ENCODE assay signal across 28 mouse cellular contexts in genomic region chr3:137611981-137612380, GRCm38 (mm10). TPM values are rescaled to one million over a fixed set of nuclear protein-coding genes. Genes with fewer than 3 reads are reported as not detected.
DNase-seq lines count a peak whose midpoint lies in the region; ATAC-seq and TF ChIP-seq lines count a peak whose summit lies in the region.
"Had no signal": no experiment of that assay in that cellular context is flagged by ENCODE, and none has a peak within 500 bp of the region (broad histone marks: within the 10 kb centered on the region; RNA-seq: fewer than 3 reads in every experiment).

No protein-coding gene starts in this region.

- H3K9me3 ChIP-seq in lung, embryonic 14.5 days (ENCODE audit: low read depth, low read length), result no peaks in the 10 kb centered on the region
- no peaks in the 10 kb centered on the region for H3K9me3 ChIP-seq in intestine, embryonic 16.5 days (ENCODE audit: control insufficient read depth, low read length)
- H3K9me3 ChIP-seq: embryonic facial prominence, embryonic 10.5 days; forebrain, embryonic 15.5 days; G1E; hindbrain, embryonic 10.5 days; limb, embryonic 12.5 days; liver, embryonic 15.5 days; neural tube, embryonic 15.5 days had no signal

- no peaks in the 10 kb centered on the region for H3K27me3 ChIP-seq in lung, embryonic 14.5 days (ENCODE audit: insufficient read depth, low read length)
- H3K27me3 ChIP-seq in intestine, embryonic 16.5 days (replicated peaks; ENCODE audit: control insufficient read depth, insufficient read depth, low read length), result no peaks in the 10 kb centered on the region
- H3K27me3 ChIP-seq: CH12.LX; forebrain, embryonic 15.5 days; limb, embryonic 12.5 days; liver, embryonic 15.5 days; neural tube, embryonic 15.5 days had no signal

- no peak overlapping the region for H3K4me2 ChIP-seq in lung, embryonic 14.5 days
- H3K4me2 ChIP-seq in intestine, embryonic 16.5 days (ENCODE audit: low read depth, low read length), result no peak overlapping the region
- H3K4me2 ChIP-seq: forebrain, embryonic 15.5 days; heart, embryonic 11.5 days; limb, embryonic 12.5 days; liver, embryonic 15.5 days; midbrain, embryonic 11.5 days; neural tube, embryonic 15.5 days had no signal

- peaks cover 3% of the 10 kb centered on the region; the same call in 1 of the 2 replicates for H3K4me1 ChIP-seq in lung, embryonic 14.5 days (ENCODE audit: insufficient read depth)
- no peaks in the 10 kb centered on the region for H3K4me1 ChIP-seq in intestine, embryonic 16.5 days (ENCODE audit: control insufficient read depth, insufficient read depth, low read length)
- H3K4me1 ChIP-seq: embryonic facial prominence, embryonic 10.5 days; forebrain, embryonic 15.5 days; hindbrain, embryonic 10.5 days; limb, embryonic 12.5 days; liver, embryonic 15.5 days; neural tube, embryonic 15.5 days had no signal

- TF ChIP-seq CTCF in lung, embryonic 14.5 days (IDR thresholded peaks at IDR 0.05; ENCODE audit: low read depth), result no peak

- DNase-seq in kidney, adult 18-20 months, result peak; percentile 34
- no peak for DNase-seq in kidney, postnatal 4 days
- DNase-seq in lung, embryonic 14.5 days, result no peak
- DNase-seq in lung, postnatal 25 days (ENCODE audit: low spot score), result no peak
- peak; percentile 42 to 67 for DNase-seq in kidney, postnatal 36 days
- DNase-seq in testis, postnatal 10 days (ENCODE audit: low spot score), result no peak
- DNase-seq: adrenal gland, adult 2 months; cerebellum, adult 11 months; cerebellum, adult 9-11 months; right cerebral cortex, adult 18-20 months had no signal

- 51% methylated on average over 2 of the region's 2 CpGs for WGBS in lung, embryonic 14.5 days
- WGBS in intestine, embryonic 16.5 days, result 69% methylated on average over 2 of the region's 2 CpGs

- no peaks in the 10 kb centered on the region for H3K36me3 ChIP-seq in lung, embryonic 14.5 days (ENCODE audit: insufficient read depth)
- no peaks in the 10 kb centered on the region for H3K36me3 ChIP-seq in intestine, embryonic 16.5 days (ENCODE audit: control insufficient read depth, insufficient read depth, low read length)
- H3K36me3 ChIP-seq: embryonic facial prominence, embryonic 10.5 days; forebrain, embryonic 15.5 days; G1E; hindbrain, embryonic 10.5 days; limb, embryonic 12.5 days; liver, embryonic 15.5 days; neural tube, embryonic 15.5 days had no signal

- peak; percentile 60; the same call in 1 of the 2 replicates for ATAC-seq in lung, embryonic 14.5 days (ENCODE audit: insufficient read depth)
- peak; percentile 86 for ATAC-seq in intestine, embryonic 16.5 days
- ATAC-seq: forebrain, embryonic 15.5 days; hindbrain, embryonic 16.5 days had no signal

- no peak overlapping the region for H3K9ac ChIP-seq in lung, embryonic 14.5 days
- H3K9ac ChIP-seq in intestine, embryonic 16.5 days (ENCODE audit: low read depth, low read length), result no peak overlapping the region
- H3K9ac ChIP-seq: forebrain, embryonic 15.5 days; limb, embryonic 12.5 days; liver, embryonic 15.5 days; neural tube, embryonic 15.5 days had no signal

- no peak overlapping the region for H3K27ac ChIP-seq in lung, embryonic 14.5 days (ENCODE audit: low read depth)
- no peak overlapping the region for H3K27ac ChIP-seq in intestine, embryonic 16.5 days (ENCODE audit: low read length)
- H3K27ac ChIP-seq: embryonic facial prominence, embryonic 10.5 days; forebrain, embryonic 15.5 days; hindbrain, embryonic 10.5 days; kidney, postnatal 0 days; limb, embryonic 12.5 days; liver, embryonic 15.5 days; neural tube, embryonic 15.5 days had no signal

- no peak overlapping the region for H3K4me3 ChIP-seq in lung, embryonic 14.5 days (ENCODE audit: low read depth, low read length)
- H3K4me3 ChIP-seq in intestine, embryonic 16.5 days (ENCODE audit: low read length), result no peak overlapping the region
- H3K4me3 ChIP-seq: embryonic facial prominence, embryonic 10.5 days; forebrain, embryonic 15.5 days; hindbrain, embryonic 10.5 days; limb, embryonic 12.5 days; liver, embryonic 15.5 days; neural tube, embryonic 15.5 days had no signal

RNA-seq across cellular contexts. Expression of gene Ddit4l, which starts 9.4 kb away (rescaled TPM):
- polyA plus RNA-seq in lung, embryonic 14.5 days (2014; fragmentation: Nextera tagmentation; extraction: Ambion mirVana), result 7.9 and 10.3 TPM in 2 replicates
- polyA plus RNA-seq in intestine, embryonic 16.5 days (2015; fragmentation: Nextera tagmentation; extraction: Ambion mirVana), result 2.9 and 3.0 TPM in 2 replicates
- polyA plus RNA-seq: G1E had no signal

RNA-seq across cellular contexts. Expression of gene Gm21962, which starts 59.3 kb away (rescaled TPM):
- not detected in 2 replicates for polyA plus RNA-seq in lung, embryonic 14.5 days (2014; fragmentation: Nextera tagmentation; extraction: Ambion mirVana)
- polyA plus RNA-seq in intestine, embryonic 16.5 days (2015; fragmentation: Nextera tagmentation; extraction: Ambion mirVana), result not detected in 2 replicates
- polyA plus RNA-seq: adrenal gland, adult 2 months; cortical plate, adult 2 months; embryonic facial prominence, embryonic 10.5 days; forebrain, embryonic 15.5 days; G1E; gonadal fat pad, adult 2 months; heart, embryonic 11.5 days; heart, postnatal 0 days; hindbrain, embryonic 10.5 days; hindbrain, embryonic 16.5 days; kidney, postnatal 0 days; limb, embryonic 12.5 days; liver, embryonic 15.5 days; midbrain, embryonic 11.5 days; midbrain, postnatal 0 days; neural tube, embryonic 15.5 days; urinary bladder, adult 2 months had no signal

Comparison
In these comparisons a context has a peak if more than half of its experiments do, and no peak if none do; other contexts are left out.
1. DNase-seq: peak in kidney, adult 18-20 months (single experiment) and kidney, postnatal 36 days (2 of 2); none in kidney, postnatal 4 days (0 of 2), lung, embryonic 14.5 days (single experiment), lung, postnatal 25 days (single experiment) and testis, postnatal 10 days (single experiment).